Mouse (Mus musculus) megakaryocyte-erythroid progenitor cell, adult 5-6 weeks (primary cell): ENCODE data around the gene Dkk3. TPM values are rescaled to one million over a fixed set of nuclear protein-coding genes. Genes with fewer than 3 reads are reported as not detected.

ENCODE experiments used
- ATAC-seq: replicated peaks from 2 replicates; pipeline ENCODE4 v1.8.0; 2016; ENCODE audit warnings: mild to moderate bottlenecking, inconsistent platforms; ENCODE audit not compliant: severe bottlenecking, poor library complexity, low FRiP score, low TSS enrichment
- total RNA-seq, 2 experiments: library from RNA; stranded (forward) in 1 of 2; stranded (reverse) in 1 of 2; fragments of 200-1000, 215-1000 nt in 1 of 2; fragments of >200 nt in 1 of 2; fragmentation: Nextera tagmentation in 1 of 2; gene quantifications; 2 replicates each; pipeline ENCODE4 v1.2.3; 2014 to 2017

The Dkk3 gene
- total RNA-seq, 2 experiments from 2014 or later, result not detected

DNA sequence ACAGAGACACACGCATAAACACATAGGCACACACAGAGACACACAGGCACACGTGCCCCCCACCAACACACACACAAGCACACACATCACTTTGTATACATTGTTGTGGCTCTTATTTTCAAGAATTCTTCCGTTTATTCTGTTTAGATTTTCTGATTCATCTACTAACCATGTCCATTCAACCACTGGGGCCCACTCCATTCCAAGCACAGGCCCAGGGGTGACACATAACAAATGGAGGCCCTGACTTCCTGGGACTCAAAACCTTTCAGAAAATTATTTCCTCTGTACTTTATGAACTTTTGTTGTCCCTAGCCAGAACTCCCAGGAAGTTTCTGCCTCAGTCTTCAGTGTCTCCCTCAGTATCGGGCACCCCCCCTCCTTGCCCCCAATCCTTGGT is 23.7 kb downstream of the Dkk3 start:
- no peak for ATAC-seq

DNA sequence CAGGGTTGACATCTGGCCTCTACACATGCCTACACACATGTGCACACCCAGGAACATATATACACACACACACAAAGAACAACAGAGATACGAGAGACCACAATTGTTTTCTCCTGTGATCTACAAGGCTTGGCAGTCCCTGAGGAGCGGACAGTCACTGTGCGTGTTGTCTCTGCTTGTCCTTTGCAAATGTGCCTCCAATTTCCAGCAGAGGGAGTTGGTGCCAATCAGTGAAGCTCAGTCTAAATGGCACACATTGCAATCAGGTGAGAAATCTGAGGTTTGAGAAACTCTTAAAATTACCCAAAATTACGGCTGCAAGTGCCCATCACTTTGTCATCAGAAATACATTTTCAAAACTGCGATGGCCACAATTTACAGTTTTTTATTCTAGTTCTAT is 25.6 kb downstream of the Dkk3 start:
- no peak for ATAC-seq

DNA sequence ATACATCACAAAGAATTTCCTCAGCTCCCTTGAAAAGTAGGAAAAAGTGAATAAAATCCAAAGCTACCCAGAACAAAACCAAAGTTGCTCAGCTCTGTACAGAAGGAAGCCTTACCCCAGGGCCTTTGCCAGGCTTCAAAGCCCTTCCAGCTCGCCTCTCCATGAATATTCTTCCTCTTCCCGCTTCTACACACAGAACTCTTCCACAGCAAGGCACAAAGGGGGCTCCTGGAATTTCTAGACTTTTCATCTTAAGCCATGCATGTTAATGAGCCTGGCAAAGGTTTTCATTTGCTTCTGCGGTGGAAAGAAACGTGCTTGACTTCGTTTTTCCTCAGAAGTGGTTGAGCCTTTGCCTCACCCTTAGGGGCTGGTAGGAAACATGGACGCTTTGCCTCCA is 26.9 kb downstream of the Dkk3 start:
- no peak for ATAC-seq

DNA sequence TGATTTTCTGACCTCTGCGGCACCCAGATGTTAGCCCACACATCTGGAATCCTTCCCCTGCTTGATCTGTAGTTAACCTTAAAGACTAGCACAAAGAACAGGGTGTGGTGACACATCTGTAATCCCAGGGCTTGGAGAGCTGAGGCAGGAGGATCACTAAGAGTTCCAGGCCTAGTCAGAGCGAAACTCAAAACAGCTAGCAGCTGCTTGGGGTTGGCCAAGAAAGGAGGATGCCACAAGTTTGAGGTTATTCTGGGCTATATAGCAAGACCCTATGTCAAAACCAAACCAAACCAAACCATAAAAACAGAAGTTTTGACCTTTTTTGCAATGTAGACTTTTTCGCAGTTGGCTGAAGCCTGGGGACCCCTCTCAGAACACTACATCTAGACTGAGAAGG is 28.2 kb downstream of the Dkk3 start:
- ATAC-seq, result no peak

DNA sequence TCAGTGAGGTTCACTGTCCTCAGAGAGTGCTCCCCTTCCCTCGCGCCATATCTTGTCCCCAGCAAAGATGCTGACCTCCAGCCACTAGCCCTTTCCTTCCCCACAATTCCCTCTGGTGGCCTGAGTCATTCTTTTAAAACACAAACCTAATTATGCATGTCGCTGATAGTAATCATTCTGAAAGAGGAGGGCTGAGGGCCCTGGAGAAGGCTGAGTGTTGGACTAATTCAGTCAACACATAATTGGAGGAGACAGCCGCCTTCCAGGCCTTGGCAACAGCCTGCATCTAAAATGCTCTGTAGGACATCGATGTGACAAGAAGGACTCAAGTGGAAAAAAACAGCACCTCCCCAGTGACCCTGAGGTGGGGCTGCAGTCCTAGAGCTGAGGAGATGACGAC is 29.0 kb downstream of the Dkk3 start:
- ATAC-seq, result no peak

DNA sequence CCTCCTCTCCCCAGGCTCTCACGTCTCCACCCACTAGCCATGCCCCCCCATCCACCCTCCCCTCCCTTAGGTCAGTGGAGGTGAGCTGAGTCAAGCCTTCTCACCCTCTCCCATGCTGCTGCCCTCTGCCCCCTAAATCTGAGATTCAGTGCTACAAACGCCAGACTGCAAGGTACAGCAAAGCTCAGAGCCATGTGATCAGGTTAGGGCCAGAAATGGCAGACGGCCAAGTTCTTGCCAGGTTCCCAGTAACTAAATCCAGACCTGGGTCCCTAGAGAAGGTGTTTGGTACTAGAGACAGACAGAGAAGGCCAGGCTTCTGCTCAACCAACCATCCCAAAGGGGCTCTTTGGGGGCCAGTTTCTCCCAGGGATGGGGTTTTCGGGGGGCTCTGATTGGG is 30.0 kb downstream of the Dkk3 start:
- ATAC-seq, result no peak

DNA sequence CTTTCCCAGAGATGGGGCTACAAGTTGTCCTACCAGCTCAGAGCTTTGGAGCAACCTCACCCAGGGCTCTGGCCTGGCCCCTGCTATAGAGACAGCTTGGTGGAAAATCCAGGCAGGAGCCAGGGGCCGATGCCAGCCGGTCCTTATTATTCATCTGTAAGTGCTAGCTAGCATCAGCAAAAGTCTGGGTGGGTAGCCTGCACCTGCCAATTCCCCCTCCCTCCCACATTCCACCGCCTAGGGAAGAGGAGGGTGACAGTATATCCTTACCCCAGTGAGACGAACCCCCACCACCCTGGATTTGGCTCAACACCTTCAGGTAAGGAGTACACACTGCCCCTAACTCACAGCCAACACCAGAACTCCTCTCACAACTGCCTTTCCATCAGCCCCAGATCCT is 30.9 kb downstream of the Dkk3 start:
- no peak for ATAC-seq

DNA sequence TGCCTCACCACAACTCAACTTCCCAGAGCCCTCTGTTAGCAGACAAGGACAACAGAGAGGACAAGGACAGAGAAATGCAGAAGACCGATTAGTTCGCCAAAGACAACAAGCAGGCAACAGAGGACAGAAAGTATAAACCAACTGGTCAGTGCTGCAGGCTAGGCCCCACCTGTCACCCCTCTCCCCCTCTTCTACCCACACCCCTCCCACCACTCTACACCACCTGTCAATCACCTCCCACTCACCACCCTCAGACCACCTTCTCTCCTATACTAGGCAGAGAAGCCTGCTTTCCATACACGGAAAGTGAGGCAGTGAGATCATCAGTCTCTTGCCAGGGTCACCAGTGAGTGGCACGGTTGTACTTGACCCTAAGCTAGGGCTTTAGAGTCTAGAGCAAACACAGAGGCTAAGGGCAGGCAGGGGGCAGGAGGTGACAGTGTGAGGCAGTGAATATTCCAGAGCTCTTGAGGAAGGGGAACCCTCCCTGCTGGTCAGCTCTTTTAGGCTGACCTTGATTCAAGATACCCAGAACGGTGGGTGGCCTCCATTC is 31.7 kb downstream of the Dkk3 start:
- no peak for ATAC-seq

DNA sequence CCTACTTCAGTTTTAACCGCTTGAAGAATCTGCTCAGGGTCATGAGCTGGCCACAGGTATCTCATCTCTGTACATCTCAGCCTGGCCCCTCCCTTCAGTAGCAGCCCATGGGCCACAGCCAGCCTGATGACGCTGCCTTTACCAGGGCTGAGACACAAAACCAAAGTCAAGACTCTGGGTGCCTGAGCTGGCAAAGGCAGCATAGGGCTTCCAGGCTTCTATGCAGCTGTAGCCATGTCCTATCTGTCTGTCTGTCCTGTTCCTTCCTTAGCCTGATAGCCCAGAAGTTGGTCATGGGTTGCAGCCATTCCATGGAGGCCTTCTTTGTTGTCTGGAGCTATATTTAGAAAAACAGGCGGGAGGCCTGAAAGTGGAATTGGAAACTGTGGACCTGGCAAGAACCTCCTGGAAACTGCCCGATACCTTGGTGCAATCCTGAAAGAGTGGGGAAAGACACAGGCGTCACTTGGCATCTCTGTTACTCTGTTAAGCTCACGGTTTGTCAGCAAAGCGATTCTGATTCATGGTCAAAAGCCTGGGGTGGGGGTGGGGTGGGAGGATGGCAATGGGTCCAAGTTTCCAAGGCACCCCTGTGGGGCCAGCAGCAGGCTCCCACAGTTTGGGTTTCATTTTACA is 33.1 kb downstream of the Dkk3 start:
- no peak for ATAC-seq

DNA sequence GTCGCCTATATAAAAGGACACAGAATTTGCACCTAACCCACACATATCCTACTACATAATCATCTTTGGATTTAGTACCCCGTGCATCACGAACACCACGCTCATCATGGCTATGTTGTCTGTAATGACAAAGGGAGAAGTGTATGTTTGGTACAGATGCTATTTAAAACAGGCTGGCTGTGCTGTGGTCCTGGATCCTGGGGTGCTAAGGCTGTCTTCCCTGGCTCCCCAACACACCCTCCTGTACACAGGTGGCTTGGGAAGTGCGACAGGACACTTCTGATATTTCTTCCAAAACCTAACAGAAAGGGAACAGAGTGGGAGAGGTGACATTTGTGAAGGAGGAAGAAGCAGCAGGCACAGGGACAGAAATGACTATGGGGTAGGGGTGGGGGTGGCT is 35.2 kb downstream of the Dkk3 start:
- ATAC-seq, result no peak

DNA sequence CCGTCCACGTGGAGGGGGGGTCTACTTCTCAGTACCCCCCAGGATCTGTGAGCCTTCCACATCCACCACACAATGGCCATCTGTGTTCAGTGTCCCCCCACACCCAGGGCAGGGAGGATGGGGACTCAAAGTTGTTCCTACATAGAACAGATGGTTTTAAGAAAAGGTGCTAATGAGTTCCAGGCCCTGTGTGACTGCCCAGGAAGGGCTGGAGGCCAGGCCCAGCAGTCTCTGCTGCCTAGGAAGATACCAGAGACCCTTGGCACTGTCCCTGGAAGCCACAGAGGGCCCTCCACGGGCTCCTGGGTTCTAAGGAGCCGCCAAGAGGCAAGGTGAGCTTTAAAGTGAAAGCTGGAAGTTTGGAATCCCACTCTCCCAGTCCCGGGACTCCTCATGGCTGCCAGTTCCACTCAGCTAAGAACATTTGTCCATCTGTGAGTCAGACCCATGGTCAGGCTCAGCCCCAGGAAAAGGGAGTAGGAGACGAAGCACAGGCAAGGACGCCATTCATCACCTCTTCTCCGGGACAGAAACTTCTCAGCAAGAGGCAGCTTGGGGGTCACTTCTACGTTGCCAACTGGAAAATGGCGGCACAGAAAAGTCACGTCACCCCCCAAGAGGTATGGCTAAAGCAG is 36.9 kb downstream of the Dkk3 start:
- ATAC-seq, result no peak

DNA sequence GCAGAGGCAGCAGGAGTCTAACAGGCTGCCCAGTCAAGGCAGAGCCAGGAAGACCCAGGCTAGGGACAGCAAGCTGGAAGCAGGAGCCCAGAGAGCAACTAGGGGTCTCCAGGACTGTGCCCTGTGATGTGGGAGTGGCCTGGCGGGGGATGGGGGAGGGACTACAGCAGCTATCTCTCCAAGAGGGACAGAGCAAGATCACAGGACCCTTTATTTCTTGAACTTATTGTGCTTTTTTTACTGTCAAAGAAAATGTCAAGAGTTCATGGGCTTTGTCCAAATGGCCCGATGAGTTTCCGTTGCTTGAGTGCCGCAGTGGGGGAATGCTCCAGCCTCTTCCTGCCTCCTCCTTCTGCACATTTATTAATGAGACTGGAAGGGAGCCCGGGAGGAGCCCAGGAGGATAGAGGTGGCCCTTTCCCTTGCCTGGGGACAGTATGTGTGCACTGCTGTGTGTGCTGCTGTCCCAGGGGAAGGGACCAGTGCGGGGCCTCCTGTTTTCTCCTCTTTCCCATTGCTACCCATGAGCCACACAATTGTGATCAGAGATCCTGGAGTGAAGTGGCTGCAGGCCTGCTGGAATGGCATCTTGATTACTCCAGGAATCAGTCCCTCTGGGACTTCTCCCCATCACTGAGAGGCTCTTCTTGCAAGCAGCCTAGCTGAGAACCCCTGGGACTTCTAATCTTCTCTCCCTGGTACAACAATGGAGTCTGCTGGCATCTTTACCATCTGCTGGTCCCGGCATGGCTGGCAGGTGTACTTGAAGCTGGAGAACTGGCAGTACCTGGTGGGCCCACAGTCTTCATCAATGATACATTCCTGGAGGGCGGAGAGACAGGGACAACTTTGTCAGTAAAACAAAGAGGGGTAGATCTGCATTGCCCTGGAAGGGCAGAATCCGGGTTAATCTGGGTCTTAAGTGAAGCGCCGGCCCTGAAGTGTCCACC is 37.7 kb downstream of the Dkk3 start:
- no peak for ATAC-seq

DNA sequence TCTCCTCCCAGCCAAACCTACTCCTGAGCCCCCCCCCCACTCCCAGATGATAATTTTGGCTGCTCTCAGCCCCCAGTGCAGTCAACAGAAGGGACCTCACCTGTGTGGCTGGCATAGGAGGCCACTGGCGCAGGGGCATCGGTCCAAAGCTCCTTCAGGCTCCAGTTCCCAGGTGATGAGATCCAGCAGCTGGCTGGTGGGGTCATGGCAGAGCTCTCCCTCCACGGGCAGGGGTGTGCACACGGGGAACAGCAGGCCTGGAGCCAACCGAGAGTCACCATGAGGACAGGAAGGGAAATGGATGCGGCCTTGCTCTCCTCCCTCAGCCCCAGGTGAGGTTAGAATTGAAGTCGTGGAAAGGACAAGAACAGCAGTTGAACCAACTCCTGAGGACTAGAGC is 39.6 kb downstream of the Dkk3 start:
- ATAC-seq, result no peak

DNA sequence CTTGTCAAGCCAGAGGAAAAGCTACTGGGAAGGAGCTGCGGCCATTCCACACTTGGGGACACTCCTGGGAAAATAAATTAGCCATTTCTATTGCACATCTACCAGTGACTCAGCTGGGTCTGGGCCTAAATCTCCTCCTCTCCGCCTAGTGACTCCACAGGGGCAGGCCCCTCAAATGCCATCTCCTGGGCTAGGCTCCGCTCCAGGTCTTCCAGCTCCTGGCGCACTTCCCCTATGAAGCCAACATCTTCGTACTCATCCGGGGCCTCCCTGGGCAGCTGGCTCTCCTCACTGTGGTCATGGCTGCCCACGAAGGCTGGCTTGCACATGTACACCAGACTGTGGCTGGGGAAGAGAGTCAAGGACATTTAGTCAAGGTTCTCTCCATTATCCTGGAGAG is 40.8 kb downstream of the Dkk3 start:
- no peak for ATAC-seq

DNA sequence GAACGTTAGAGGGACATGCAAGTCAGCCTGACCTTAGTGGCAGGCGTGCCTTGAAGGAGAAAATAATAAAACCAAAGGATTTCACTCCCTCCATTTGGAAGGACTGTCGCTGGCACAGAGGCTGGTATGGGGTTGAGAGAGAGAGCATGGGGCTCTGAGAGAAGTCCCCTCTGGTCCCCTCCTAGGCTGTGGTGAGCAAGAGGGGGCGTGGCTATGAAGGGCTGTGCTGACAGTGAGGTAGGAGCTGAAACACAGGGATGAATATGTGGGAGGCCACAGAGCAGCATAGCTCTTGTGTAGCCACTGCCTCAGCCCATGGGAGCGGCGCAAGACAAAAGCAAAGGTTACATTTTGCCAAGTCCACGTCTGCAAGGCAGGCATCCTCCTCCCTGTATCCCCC is 41.4 kb downstream of the Dkk3 start:
- ATAC-seq, result no peak

DNA sequence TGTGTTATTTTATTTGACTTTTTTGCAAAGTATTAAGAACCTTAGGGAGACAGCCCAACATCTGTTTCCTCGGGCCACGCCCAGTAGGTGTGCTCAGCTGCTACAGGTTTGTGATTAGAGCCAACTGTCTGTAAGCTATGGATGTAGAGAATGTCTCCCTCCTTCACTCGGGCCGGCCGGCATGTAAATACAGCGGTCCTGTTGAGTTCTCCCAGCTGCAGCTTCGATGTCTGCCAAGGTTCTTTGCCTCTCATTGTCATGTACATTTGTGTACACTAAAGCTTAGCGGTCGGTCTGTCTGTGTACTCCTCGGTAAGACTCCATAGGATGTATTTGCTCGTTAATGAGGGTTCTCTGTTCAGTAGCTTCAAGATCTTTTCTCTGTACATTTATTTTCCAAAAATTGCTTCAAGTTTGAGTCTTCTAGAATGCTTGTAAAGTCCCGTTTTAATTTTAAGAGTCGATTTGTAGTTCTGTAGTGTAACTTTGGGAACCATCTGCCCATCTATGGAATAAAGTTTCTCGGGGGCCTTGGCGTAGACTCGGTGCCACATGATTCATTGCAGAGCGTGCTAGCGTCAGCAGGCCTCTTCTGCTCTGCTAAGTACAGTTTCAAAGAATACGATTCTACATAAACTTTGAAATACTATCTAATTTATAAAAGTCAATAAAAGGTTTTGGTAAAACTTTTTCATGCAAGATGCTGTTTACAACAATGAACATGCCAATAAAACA is 48.1 kb downstream of the Dkk3 start:
- ATAC-seq, result no peak

DNA sequence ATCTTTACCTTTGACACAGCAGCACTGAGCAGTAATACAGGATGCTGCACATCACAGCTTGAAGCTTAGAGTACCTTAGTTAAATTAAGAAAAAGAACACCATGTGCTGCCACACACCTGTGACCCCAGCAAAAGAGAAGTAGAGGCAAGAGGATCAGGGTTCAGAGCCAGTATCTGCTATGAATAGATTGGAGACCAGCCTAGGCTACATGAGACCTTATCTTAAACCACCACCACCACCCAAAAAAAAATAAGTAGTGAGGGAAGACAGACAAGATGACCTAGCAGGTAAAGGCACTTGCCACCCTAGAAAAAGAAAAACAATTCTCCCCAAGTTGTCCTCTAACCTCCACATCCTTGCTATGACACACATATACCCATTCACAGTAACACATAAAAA is 50.1 kb downstream of the Dkk3 start:
- peak; percentile 53 for ATAC-seq

DNA sequence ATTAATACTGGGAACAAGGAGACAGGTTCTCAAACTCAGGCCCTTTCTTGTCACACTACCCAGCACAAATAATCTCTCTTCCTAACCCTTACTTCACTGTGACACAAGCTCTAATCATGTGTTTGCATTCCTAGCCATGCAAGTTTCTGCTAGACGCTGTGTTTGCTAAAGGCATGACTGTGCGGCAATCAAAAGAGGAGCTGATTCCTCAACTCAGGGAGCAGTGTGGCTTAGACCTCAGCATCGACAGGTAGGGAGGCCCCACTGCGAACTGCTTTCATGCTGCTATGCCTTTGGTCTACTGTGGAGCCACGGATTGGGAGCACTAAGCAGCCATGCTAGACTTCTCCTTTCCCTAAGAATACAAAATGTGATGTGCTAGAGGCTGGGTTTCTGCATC is 55.0 kb downstream of the Dkk3 start:
- ATAC-seq, result no peak

DNA sequence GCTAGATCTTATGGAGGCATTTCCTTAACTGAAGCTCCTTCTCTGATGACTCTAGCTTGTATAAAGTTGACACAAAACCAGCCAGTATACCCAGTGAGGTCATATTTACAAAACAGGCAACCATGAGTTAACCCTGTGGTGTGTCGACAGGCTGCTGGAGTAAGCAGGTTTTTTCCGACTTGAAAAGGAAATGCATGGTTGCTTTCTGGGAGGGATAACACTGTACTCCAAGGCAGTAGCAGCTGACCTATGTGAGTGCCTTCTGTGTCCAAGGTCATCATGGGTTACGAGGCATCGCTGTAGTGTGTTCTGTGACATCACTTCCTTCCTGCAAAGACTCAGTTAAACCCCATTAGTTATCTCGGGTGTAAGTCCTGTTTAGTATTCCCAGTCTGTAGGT is 55.9 kb downstream of the Dkk3 start:
- no peak for ATAC-seq

DNA sequence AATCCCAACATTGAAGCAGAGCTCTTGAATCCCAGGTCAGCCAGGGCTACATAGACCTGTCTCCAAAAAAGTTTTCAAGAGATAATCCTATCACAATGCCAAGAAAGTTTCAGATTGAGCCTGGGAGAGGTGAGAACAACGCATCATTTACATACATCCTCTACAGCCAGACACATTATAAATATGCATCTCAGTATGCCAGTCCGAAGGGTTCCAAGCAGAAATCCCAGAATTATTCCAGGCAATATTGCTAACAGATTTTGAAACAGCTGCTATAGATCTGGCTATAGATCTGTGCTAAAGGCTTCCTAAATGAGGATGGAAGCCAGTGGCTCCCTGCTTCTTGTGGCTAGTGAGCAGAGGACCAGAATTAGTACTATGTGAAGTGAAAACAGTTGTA is 58.0 kb downstream of the Dkk3 start:
- ATAC-seq, result no peak
